Comparison of ENCODE assay signal across 18 mouse cellular contexts in genomic region chrX:167330399-167330798, GRCm38 (mm10). TPM values are rescaled to one million over a fixed set of nuclear protein-coding genes. Genes with fewer than 3 reads are reported as not detected.
DNase-seq lines count a peak whose midpoint lies in the region; ATAC-seq and TF ChIP-seq lines count a peak whose summit lies in the region.
"Had no signal": no experiment of that assay in that cellular context is flagged by ENCODE, and none has a peak within 500 bp of the region (broad histone marks: within the 10 kb centered on the region; RNA-seq: fewer than 3 reads in every experiment).

Tlr7 (minus strand) TSS chrX:167330558.

- H3K4me2 ChIP-seq in liver, postnatal 0 days (ENCODE audit: low read depth, low read length): peak within 1 kb of the TSS; percentile 29; the same call in 1 of the 2 replicates
- H3K4me2 ChIP-seq in intestine, embryonic 15.5 days (replicated peaks): no peak within 1 kb of the TSS
- H3K4me2 ChIP-seq: heart, embryonic 15.5 days; hindbrain, embryonic 14.5 days; kidney, embryonic 15.5 days; limb, embryonic 12.5 days; lung, embryonic 14.5 days; midbrain, embryonic 12.5 days had no signal

- ATAC-seq in liver, postnatal 0 days: no peak
- no peak for ATAC-seq in intestine, embryonic 15.5 days

- WGBS in liver, postnatal 0 days (ENCODE audit: insufficient replicate concordance): 45% methylated on average over 6 of the region's 6 CpGs
- WGBS in macrophage (ENCODE audit: missing documents): 13% methylated on average over 4 of the region's 6 CpGs
- WGBS in intestine, embryonic 15.5 days: 78% methylated on average over 6 of the region's 6 CpGs

- H3K36me3 ChIP-seq in liver, postnatal 0 days (replicated peaks; ENCODE audit: insufficient read depth, low read length): no peaks in the 10 kb centered on the region
- no peaks in the 10 kb centered on the region for H3K36me3 ChIP-seq in macrophage (ENCODE audit: inconsistent target)
- H3K36me3 ChIP-seq in intestine, embryonic 15.5 days: no peaks in the 10 kb centered on the region
- H3K36me3 ChIP-seq: forebrain, embryonic 10.5 days; heart, embryonic 15.5 days; kidney, embryonic 15.5 days; limb, embryonic 12.5 days; midbrain, embryonic 12.5 days had no signal

- H3K4me1 ChIP-seq in liver, postnatal 0 days (ENCODE audit: insufficient read depth): no peaks in the 10 kb centered on the region
- H3K4me1 ChIP-seq in intestine, embryonic 15.5 days (replicated peaks): no peaks in the 10 kb centered on the region
- H3K4me1 ChIP-seq: forebrain, embryonic 10.5 days; kidney, embryonic 15.5 days; limb, embryonic 12.5 days; midbrain, embryonic 12.5 days had no signal

- no peak within 1 kb of the TSS for H3K4me3 ChIP-seq in liver, postnatal 0 days (ENCODE audit: low read depth, low read length)
- H3K4me3 ChIP-seq in macrophage (ENCODE audit: inconsistent target): peak within 1 kb of the TSS; percentile 38
- no peak within 1 kb of the TSS for H3K4me3 ChIP-seq in intestine, embryonic 15.5 days (replicated peaks)
- H3K4me3 ChIP-seq: forebrain, embryonic 10.5 days; heart, embryonic 15.5 days; kidney, embryonic 15.5 days; limb, embryonic 12.5 days; midbrain, embryonic 12.5 days had no signal

- H3K79me2 ChIP-seq in macrophage (ENCODE audit: inconsistent target): peaks cover 45% of the 10 kb centered on the region

- no peaks in the 10 kb centered on the region for H3K27me3 ChIP-seq in liver, postnatal 0 days (ENCODE audit: insufficient read depth, low read length)
- no peaks in the 10 kb centered on the region for H3K27me3 ChIP-seq in intestine, embryonic 15.5 days (replicated peaks)
- H3K27me3 ChIP-seq: heart, embryonic 15.5 days had no signal

- TF ChIP-seq EP300 in liver, postnatal 0 days (IDR thresholded peaks at IDR 0.05; ENCODE audit: low read depth): no peak

- no peak for TF ChIP-seq CTCF in liver, postnatal 0 days (IDR thresholded peaks at IDR 0.05; ENCODE audit: low read depth)

- no peaks in the 10 kb centered on the region for H3K9me3 ChIP-seq in liver, postnatal 0 days (ENCODE audit: low read length)
- H3K9me3 ChIP-seq in intestine, embryonic 15.5 days: no peaks in the 10 kb centered on the region
- H3K9me3 ChIP-seq: forebrain, embryonic 10.5 days; heart, embryonic 15.5 days; kidney, embryonic 15.5 days; limb, embryonic 12.5 days; midbrain, embryonic 12.5 days had no signal

- no peak within 1 kb of the TSS for H3K9ac ChIP-seq in liver, postnatal 0 days (replicated peaks)
- no peak within 1 kb of the TSS for H3K9ac ChIP-seq in intestine, embryonic 15.5 days
- H3K9ac ChIP-seq: heart, embryonic 15.5 days; hindbrain, embryonic 14.5 days; kidney, embryonic 15.5 days; limb, embryonic 12.5 days; lung, embryonic 14.5 days; midbrain, embryonic 12.5 days had no signal

- no peak for DNase-seq in liver, postnatal 0 days
- DNase-seq in liver: no peak
- peak; percentile 42 for DNase-seq in T-cell, adult 2 months (ENCODE audit: low spot score)
- peak; percentile 48 for DNase-seq in thymus, postnatal 25 days
- DNase-seq in c-Kit-positive CD71-positive TER-119-positive erythroid progenitor cells, embryonic 14.5 days (ENCODE audit: low spot score): no peak
- DNase-seq in adrenal gland, postnatal 4 days (ENCODE audit: low spot score in 2 of 2): no peak
- DNase-seq: adrenal gland, postnatal 25 days; cerebellum, adult 2 months; gastrocnemius, postnatal 14 days; lung, embryonic 14.5 days had no signal

- no peak within 1 kb of the TSS for H3K27ac ChIP-seq in liver, postnatal 0 days (ENCODE audit: low read depth)
- H3K27ac ChIP-seq in macrophage: peak within 1 kb of the TSS; percentile 96
- no peak within 1 kb of the TSS for H3K27ac ChIP-seq in intestine, embryonic 15.5 days
- H3K27ac ChIP-seq: forebrain, embryonic 10.5 days; heart, embryonic 15.5 days; hindbrain, embryonic 14.5 days; kidney, embryonic 15.5 days; limb, embryonic 12.5 days; midbrain, embryonic 12.5 days had no signal

RNA-seq across cellular contexts. Expression of gene Tlr7, which starts in this region (rescaled TPM):
- 1.0 and 2.3 TPM in 2 replicates for polyA plus RNA-seq in liver, postnatal 0 days (2015; fragmentation: Nextera tagmentation; extraction: Ambion mirVana)
- total RNA-seq in macrophage (2018; cell fraction: chromatin; rRNA removed): 100 to 1,000 TPM in 17 of 26 experiments, 10 to 100 TPM in 9; 41.0 to 220 (median 109) TPM
- 100 to 1,000 TPM; 183 to 319 (median 254) TPM for total RNA-seq in macrophage (2018; cell fraction: cytosol; rRNA removed)
- total RNA-seq in macrophage (2018; cell fraction: nucleus; rRNA removed): 100 to 1,000 TPM; 121 to 443 (median 275) TPM
- polyA plus RNA-seq in macrophage (2018): 111 to 271 TPM (median 167 TPM) in 3 replicates
- polyA plus RNA-seq in intestine, embryonic 15.5 days (2015; fragmentation: Nextera tagmentation; extraction: Ambion mirVana): 0.53 and 0.55 TPM in 2 replicates
- 1 to 10 TPM; 2.2 to 3.9 TPM for total RNA-seq in adrenal gland, postnatal 4 days (2021)

Comparison
In these comparisons a context has a peak if more than half of its experiments do, and no peak if none do; other contexts are left out.
1. RNA of gene Tlr7 (polyA plus RNA-seq): 111 to 271 TPM in macrophage; 1.0 to 2.3 TPM in liver, postnatal 0 days and 0.53 to 0.55 TPM in intestine, embryonic 15.5 days; every median in the first group is over 10 times any median in the second.
2. DNase-seq: peak in T-cell, adult 2 months (single experiment) and thymus, postnatal 25 days (single experiment); none in liver, postnatal 0 days (single experiment), liver (single experiment), c-Kit-positive CD71-positive TER-119-positive erythroid progenitor cells, embryonic 14.5 days (single experiment) and adrenal gland, postnatal 4 days (0 of 2).